Mouse (Mus musculus) hindbrain, embryonic 13.5 days (tissue): ENCODE measurements around the gene Hmga1b. TPM values are rescaled to one million over a fixed set of nuclear protein-coding genes. Genes with fewer than 3 reads are reported as not detected.

ENCODE experiments used
- polyA plus RNA-seq: library from polyadenylated mRNA; unstranded; fragments of >200 nt; fragmentation: Nextera tagmentation; extraction: Ambion mirVana; gene quantifications from 2 replicates; pipeline ENCODE4 v1.2.1, GENCODE M21; 2015

The Hmga1b gene
- polyA plus RNA-seq, 1 experiment from 2014 or later: 2.1 TPM

Other genes with a start within 250 kb of the Hmga1b start
- 0.19 and 0.30 TPM in 2 replicates for gene Gcgr, start 232.1 kb upstream of the Hmga1b start, polyA plus RNA-seq
- 234 and 241 TPM in 2 replicates for gene Mcrip1, start 213.1 kb upstream of the Hmga1b start, polyA plus RNA-seq
- not detected in 2 replicates for gene Ppp1r27, start 211.7 kb upstream of the Hmga1b start, polyA plus RNA-seq
- gene P4hb, start 189.5 kb upstream of the Hmga1b start, polyA plus RNA-seq: 289 and 294 TPM in 2 replicates
- 471 and 481 TPM in 2 replicates for gene Arhgdia, start 181.2 kb upstream of the Hmga1b start, polyA plus RNA-seq
- gene Alyref, start 164.4 kb upstream of the Hmga1b start, polyA plus RNA-seq: 267 and 290 TPM in 2 replicates
- 179 and 192 TPM in 2 replicates for gene Anapc11, start 164.4 kb upstream of the Hmga1b start, polyA plus RNA-seq
- 0.79 and 1.3 TPM in 2 replicates for gene Npb, start 154.3 kb upstream of the Hmga1b start, polyA plus RNA-seq
- gene Pcyt2, start 144.9 kb upstream of the Hmga1b start, polyA plus RNA-seq: 169 and 174 TPM in 2 replicates
- 50.4 and 50.6 TPM in 2 replicates for gene Sirt7, start 137.6 kb upstream of the Hmga1b start, polyA plus RNA-seq
- 27.5 and 30.8 TPM in 2 replicates for gene Mafg, start 129.2 kb upstream of the Hmga1b start, polyA plus RNA-seq
- gene Pycr1, start 119.0 kb upstream of the Hmga1b start, polyA plus RNA-seq: 22.9 and 23.3 TPM in 2 replicates
- 0.36 and 0.77 TPM in 2 replicates for gene Myadml2, start 114.6 kb upstream of the Hmga1b start, polyA plus RNA-seq
- gene Notum, start 101.6 kb upstream of the Hmga1b start, polyA plus RNA-seq: 0.91 and 0.98 TPM in 2 replicates
- gene Aspscr1, start 89.8 kb upstream of the Hmga1b start, polyA plus RNA-seq: 152 and 161 TPM in 2 replicates
- 103 and 113 TPM in 2 replicates for gene Cenpx, start 49.1 kb upstream of the Hmga1b start, polyA plus RNA-seq
- gene Lrrc45, start 48.9 kb upstream of the Hmga1b start, polyA plus RNA-seq: 67.9 and 73.1 TPM in 2 replicates
- 272 and 278 TPM in 2 replicates for gene Rac3, start 41.3 kb upstream of the Hmga1b start, polyA plus RNA-seq
- 9.7 and 12.1 TPM in 2 replicates for gene Dcxr, start 35.5 kb upstream of the Hmga1b start, polyA plus RNA-seq
- gene Cbr2, start 30.7 kb upstream of the Hmga1b start, polyA plus RNA-seq: 0.49 TPM in 1 of 2 replicates, not detected in the other
- gene Rfng, start 21.4 kb downstream of the Hmga1b start, polyA plus RNA-seq: 98.0 and 98.5 TPM in 2 replicates
- 265 and 274 TPM in 2 replicates for gene Gps1, start 21.5 kb downstream of the Hmga1b start, polyA plus RNA-seq
- 45.6 and 48.6 TPM in 2 replicates for gene Dus1l, start 33.6 kb downstream of the Hmga1b start, polyA plus RNA-seq
- 67.9 and 69.7 TPM in 2 replicates for gene Fasn, start 61.8 kb downstream of the Hmga1b start, polyA plus RNA-seq
- gene Ccdc57, start 170.1 kb downstream of the Hmga1b start, polyA plus RNA-seq: 4.8 and 5.4 TPM in 2 replicates
- gene Slc16a3, start 185.7 kb downstream of the Hmga1b start, polyA plus RNA-seq: 11.7 and 14.9 TPM in 2 replicates
- 147 and 148 TPM in 2 replicates for gene Csnk1d, start 228.5 kb downstream of the Hmga1b start, polyA plus RNA-seq